Mouse (Mus musculus): Measurements from ENCODE around the gene Foxa3.

- TF ChIP-seq CTCF (IDR thresholded peaks at IDR 0.05; ENCODE audit: low read depth, low read length) (no peak), TAL1 (conservative IDR thresholded peaks at IDR 0.05; ENCODE audit: low read depth, low read length) (no peak), GATA1 (IDR thresholded peaks at IDR 0.05; ENCODE audit: borderline replicate concordance, low read length) (no peak), POLR2AphosphoS5 (IDR thresholded peaks at IDR 0.05; ENCODE audit: insufficient replicate concordance, low read depth, low read length) (no peak), GATA2 (IDR thresholded peaks at IDR 0.05; ENCODE audit: borderline replicate concordance, low read depth, low read length) (no peak)
Observed at GRCm38 (mm10) chr7:18987100-18987499, 36.2 kb downstream of the Foxa3 start, which contains the start of gene Nanos2.
